ENCODE assay signal across 8 mouse cellular contexts in genomic region chr7:12949872-12950229, GRCm38 (mm10). TPM values are rescaled to one million over a fixed set of nuclear protein-coding genes. Genes with fewer than 3 reads are reported as not detected.
A peak's percentile ranks its signal among the peaks of the same experiment; 100 is the strongest.
DNase-seq lines count a peak whose midpoint lies in the region; ATAC-seq and TF ChIP-seq lines count a peak whose summit lies in the region.

No protein-coding gene starts in this region.

- 3% methylated on average over 16 of the region's 16 CpGs for WGBS in kidney, adult 2 months
- 11% methylated on average over 16 of the region's 16 CpGs for WGBS in hindbrain, embryonic 16.5 days
- 14% methylated on average over 16 of the region's 16 CpGs for WGBS in midbrain, embryonic 14.5 days

- H3K27ac ChIP-seq in kidney, adult 2 months (ENCODE audit: insufficient read depth, low read depth, low read length) = peak overlapping the region; percentile 32; the same call in 1 of the 2 replicates
- H3K27ac ChIP-seq in brown adipose tissue, adult 24 weeks (replicated peaks; ENCODE audit: low read depth, low read length) = peak overlapping the region; percentile 75
- H3K27ac ChIP-seq in hindbrain, embryonic 16.5 days (ENCODE audit: low read depth, low read length) = peak overlapping the region; percentile 81
- peak overlapping the region; percentile 85 for H3K27ac ChIP-seq in midbrain, embryonic 14.5 days (replicated peaks; ENCODE audit: low read depth, low read length)

- H3K4me3 ChIP-seq in kidney, adult 2 months (ENCODE audit: insufficient read depth, low read depth, low read length) = peak overlapping the region; percentile 76
- peak overlapping the region; percentile 70 for H3K4me3 ChIP-seq in brown adipose tissue, adult 24 weeks (ENCODE audit: insufficient read depth, low read depth, low read length)
- peak overlapping the region; percentile 48 for H3K4me3 ChIP-seq in hindbrain, embryonic 16.5 days (ENCODE audit: low read length)
- peak overlapping the region; percentile 40 for H3K4me3 ChIP-seq in midbrain, embryonic 14.5 days (replicated peaks; ENCODE audit: low read depth, low read length)

- H3K9me3 ChIP-seq in hindbrain, embryonic 16.5 days (ENCODE audit: control insufficient read depth, low read length) = no peaks in the 10 kb centered on the region
- no peaks in the 10 kb centered on the region for H3K9me3 ChIP-seq in midbrain, embryonic 14.5 days (ENCODE audit: control insufficient read depth, low read length)

- no peaks in the 10 kb centered on the region for H3K27me3 ChIP-seq in kidney, adult 2 months (replicated peaks; ENCODE audit: control insufficient read depth, insufficient read depth, low read length)
- no peaks in the 10 kb centered on the region for H3K27me3 ChIP-seq in hindbrain, embryonic 16.5 days (replicated peaks; ENCODE audit: control insufficient read depth, insufficient read depth, low read length)
- no peaks in the 10 kb centered on the region for H3K27me3 ChIP-seq in midbrain, embryonic 14.5 days (ENCODE audit: control insufficient read depth, insufficient read depth, low read length)

- no peak for DNase-seq in kidney, adult 2 months
- DNase-seq in kidney, postnatal 25 days = no peak
- DNase-seq in midbrain, embryonic 14.5 days = no peak
- no peak for DNase-seq in layer of hippocampus, adult 9-10 months (ENCODE audit: low spot score)
- no peak for DNase-seq in cerebellum, postnatal 10 days
- DNase-seq in urinary bladder, postnatal 10 days (ENCODE audit: low spot score) = no peak

- no peak for TF ChIP-seq POLR2A in kidney, adult 2 months (IDR thresholded peaks at IDR 0.05; ENCODE audit: low read depth, low read length)

- peak overlapping the region; percentile 93 for H3K4me2 ChIP-seq in hindbrain, embryonic 16.5 days (ENCODE audit: low read length)
- peak overlapping the region; percentile 75 for H3K4me2 ChIP-seq in midbrain, embryonic 14.5 days (ENCODE audit: low read length)

- ATAC-seq in hindbrain, embryonic 16.5 days = peak; percentile 12
- ATAC-seq in midbrain, embryonic 14.5 days (ENCODE audit: low FRiP score, low TSS enrichment) = no peak; the same call in 1 of the 2 replicates

- TF ChIP-seq CTCF in kidney, adult 2 months (conservative IDR thresholded peaks at IDR 0.05; ENCODE audit: insufficient read depth, insufficient read length, low read depth, low read length) = no peak

- H3K36me3 ChIP-seq in kidney, adult 2 months (ENCODE audit: control insufficient read depth, insufficient read depth, low read length) = no peaks in the 10 kb centered on the region
- no peaks in the 10 kb centered on the region for H3K36me3 ChIP-seq in hindbrain, embryonic 16.5 days (ENCODE audit: control insufficient read depth, insufficient read depth, low read length)
- H3K36me3 ChIP-seq in midbrain, embryonic 14.5 days (ENCODE audit: control insufficient read depth, insufficient read depth, low read length) = no peaks in the 10 kb centered on the region

- no peaks in the 10 kb centered on the region for H3K4me1 ChIP-seq in kidney, adult 2 months (ENCODE audit: control insufficient read depth, insufficient read depth, low read length)
- H3K4me1 ChIP-seq in brown adipose tissue, adult 24 weeks (ENCODE audit: control insufficient read depth, insufficient read depth, insufficient read length, low read length) = no peaks in the 10 kb centered on the region
- peaks cover 9% of the 10 kb centered on the region for H3K4me1 ChIP-seq in hindbrain, embryonic 16.5 days (ENCODE audit: control insufficient read depth, insufficient read depth, low read depth, low read length)
- peaks cover 11% of the 10 kb centered on the region for H3K4me1 ChIP-seq in midbrain, embryonic 14.5 days (ENCODE audit: control insufficient read depth, insufficient read depth, low read length)

- peak overlapping the region; percentile 72 for H3K9ac ChIP-seq in hindbrain, embryonic 16.5 days (ENCODE audit: low read depth, low read length)
- H3K9ac ChIP-seq in midbrain, embryonic 14.5 days (replicated peaks; ENCODE audit: low read length) = peak overlapping the region; percentile 57

RNA-seq across cellular contexts. Expression of gene Zfp324, which starts 15.8 kb away (rescaled TPM):
- 4.8 and 5.9 TPM in 2 replicates for polyA plus RNA-seq in kidney, adult 2 months (2012; rRNA removed)
- polyA plus RNA-seq in brown adipose tissue, adult 24 weeks (2012; ENCODE audit: insufficient read depth, insufficient read length, missing spikeins) = 1.4 and 2.7 TPM in 2 replicates
- 11.9 and 13.5 TPM in 2 replicates for polyA plus RNA-seq in hindbrain, embryonic 16.5 days (2015; fragmentation: Nextera tagmentation; extraction: Ambion mirVana)
- 12.0 and 14.4 TPM in 2 replicates for polyA plus RNA-seq in midbrain, embryonic 14.5 days (2014; fragmentation: Nextera tagmentation; extraction: Ambion mirVana)

RNA-seq across cellular contexts. Expression of gene Rnf225, which starts 22.6 kb away (rescaled TPM):
- polyA plus RNA-seq in kidney, adult 2 months (2012; rRNA removed) = 0.08 and 0.11 TPM in 2 replicates
- polyA plus RNA-seq in brown adipose tissue, adult 24 weeks (2012; ENCODE audit: insufficient read depth, insufficient read length, missing spikeins) = not detected in 2 replicates
- polyA plus RNA-seq in hindbrain, embryonic 16.5 days (2015; fragmentation: Nextera tagmentation; extraction: Ambion mirVana) = 1.2 and 1.3 TPM in 2 replicates
- polyA plus RNA-seq in midbrain, embryonic 14.5 days (2014; fragmentation: Nextera tagmentation; extraction: Ambion mirVana) = 0.64 and 0.66 TPM in 2 replicates

RNA-seq across cellular contexts. Expression of gene Rps5, which starts 27.8 kb away (rescaled TPM):
- 1,384 and 1,441 TPM in 2 replicates for polyA plus RNA-seq in kidney, adult 2 months (2012; rRNA removed)
- 533 and 648 TPM in 2 replicates for polyA plus RNA-seq in brown adipose tissue, adult 24 weeks (2012; ENCODE audit: insufficient read depth, insufficient read length, missing spikeins)
- polyA plus RNA-seq in hindbrain, embryonic 16.5 days (2015; fragmentation: Nextera tagmentation; extraction: Ambion mirVana) = 564 and 566 TPM in 2 replicates
- 749 and 858 TPM in 2 replicates for polyA plus RNA-seq in midbrain, embryonic 14.5 days (2014; fragmentation: Nextera tagmentation; extraction: Ambion mirVana)

RNA-seq across cellular contexts. Expression of gene Zfp446, which starts 27.8 kb away (rescaled TPM):
- polyA plus RNA-seq in kidney, adult 2 months (2012; rRNA removed) = 5.4 and 6.2 TPM in 2 replicates
- polyA plus RNA-seq in brown adipose tissue, adult 24 weeks (2012; ENCODE audit: insufficient read depth, insufficient read length, missing spikeins) = 0.55 and 1.2 TPM in 2 replicates
- 11.9 and 12.4 TPM in 2 replicates for polyA plus RNA-seq in hindbrain, embryonic 16.5 days (2015; fragmentation: Nextera tagmentation; extraction: Ambion mirVana)
- polyA plus RNA-seq in midbrain, embryonic 14.5 days (2014; fragmentation: Nextera tagmentation; extraction: Ambion mirVana) = 8.7 and 8.9 TPM in 2 replicates

RNA-seq across cellular contexts. Expression of gene Slc27a5, which starts 48.1 kb away (rescaled TPM):
- polyA plus RNA-seq in kidney, adult 2 months (2012; rRNA removed) = 0.56 and 0.69 TPM in 2 replicates
- polyA plus RNA-seq in brown adipose tissue, adult 24 weeks (2012; ENCODE audit: insufficient read depth, insufficient read length, missing spikeins) = not detected in 2 replicates
- 0.38 and 0.46 TPM in 2 replicates for polyA plus RNA-seq in hindbrain, embryonic 16.5 days (2015; fragmentation: Nextera tagmentation; extraction: Ambion mirVana)
- polyA plus RNA-seq in midbrain, embryonic 14.5 days (2014; fragmentation: Nextera tagmentation; extraction: Ambion mirVana) = 0.24 and 0.31 TPM in 2 replicates

Comparison
In these comparisons a context has a peak if more than half of its experiments do, and no peak if none do; other contexts are left out.
1. H3K27ac ChIP-seq: peak in every context shown above with its lines; median percentile 85 in midbrain, embryonic 14.5 days; 81 in hindbrain, embryonic 16.5 days; 75 in brown adipose tissue, adult 24 weeks; 32 in kidney, adult 2 months.